Mouse (Mus musculus): ENCODE measurements at regions not wholly inside any gene's neighbourhood (a gene's known extent, or its start where the extent isn't known, plus 50 kb on each side); places are given as distances from the start of the nearest gene placed in this dataset.
"Not testable (repeated sequence)": the region's sequence is repeated elsewhere in the genome, so short reads cannot be mapped to it uniquely, and the experiment has no call there.

DNA sequence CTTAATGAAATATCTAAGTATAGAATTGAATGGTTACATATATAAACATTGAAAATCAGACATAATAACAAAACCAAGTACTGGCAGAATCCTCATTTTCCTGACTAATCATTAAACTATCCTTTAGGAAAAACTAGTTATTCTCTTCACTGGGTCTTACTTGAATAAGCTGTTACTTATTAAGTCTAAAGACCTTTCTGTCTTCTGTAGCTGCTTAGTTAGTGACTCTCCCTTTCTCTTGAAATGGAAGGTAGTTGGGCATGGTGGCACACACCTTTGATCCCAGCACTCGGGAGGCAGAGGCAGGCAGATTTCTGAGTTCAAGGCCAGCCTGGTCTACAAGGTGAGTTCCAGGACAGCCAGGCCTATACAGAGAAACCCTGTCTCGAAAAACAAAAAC is 135.9 kb upstream of the Abcb5 start:
- DNase-seq (ENCODE audit: low spot score in 2 of 2): not testable (repeated sequence)

DNA sequence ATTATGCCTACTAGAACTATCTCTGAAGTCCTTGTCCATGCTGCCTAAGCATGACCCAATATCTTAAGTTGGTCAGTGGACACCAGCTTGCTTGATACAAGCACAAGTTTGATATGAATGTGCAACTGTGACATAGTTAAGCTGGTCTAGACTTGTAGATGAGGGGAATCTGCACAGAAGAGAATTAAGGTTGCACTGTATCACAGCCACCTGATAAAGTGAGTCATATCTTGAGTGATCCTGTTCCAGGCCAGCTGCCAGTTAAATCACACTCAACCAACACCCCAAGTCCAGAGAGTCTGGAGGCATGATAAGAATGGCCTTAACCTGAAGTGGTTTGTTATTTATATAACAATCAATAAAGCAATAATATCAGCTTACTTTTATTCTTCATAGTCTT is 133.5 kb upstream of the Abcb5 start:
- no peak for DNase-seq (ENCODE audit: low spot score in 2 of 2)

DNA sequence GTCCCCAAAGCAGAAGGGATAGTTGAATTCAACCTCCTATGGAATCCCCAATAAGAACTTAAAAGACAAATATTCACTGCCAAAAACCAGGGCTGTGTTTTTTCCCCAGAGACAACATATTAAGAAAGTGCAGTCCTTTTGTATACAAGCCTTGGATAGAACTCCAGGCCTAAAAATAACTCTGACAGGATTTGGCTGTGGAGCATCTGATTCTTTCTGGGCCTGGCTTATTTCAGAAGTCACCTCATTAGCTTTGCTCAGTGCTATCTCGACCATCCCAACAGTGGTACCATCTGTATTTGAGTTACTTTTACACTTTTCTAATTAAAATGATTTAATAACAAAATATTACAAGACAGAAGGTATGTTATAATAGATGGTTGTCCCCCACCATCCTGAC is 131.6 kb upstream of the Abcb5 start:
- no peak for DNase-seq (ENCODE audit: low spot score in 2 of 2)

DNA sequence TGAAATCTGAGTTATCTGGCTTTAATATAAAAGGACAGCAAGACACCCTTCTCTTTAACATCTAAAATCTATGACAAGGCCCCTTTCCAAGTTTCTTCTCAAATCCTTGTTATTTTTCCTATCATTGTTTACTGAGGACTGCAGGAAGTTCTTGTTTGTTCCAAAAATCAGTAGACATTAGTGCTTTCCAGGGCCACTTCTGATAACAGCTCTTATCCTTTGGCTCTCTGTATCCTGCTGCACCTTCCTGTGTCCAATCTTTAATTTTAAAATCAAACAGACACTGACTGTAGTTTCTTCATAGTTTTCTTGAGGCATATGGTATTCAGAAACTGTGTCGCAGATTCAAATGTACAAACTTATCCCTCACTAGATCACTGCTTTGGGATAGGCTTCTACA is 128.1 kb upstream of the Abcb5 start:
- no peak for DNase-seq (ENCODE audit: low spot score in 2 of 2)

DNA sequence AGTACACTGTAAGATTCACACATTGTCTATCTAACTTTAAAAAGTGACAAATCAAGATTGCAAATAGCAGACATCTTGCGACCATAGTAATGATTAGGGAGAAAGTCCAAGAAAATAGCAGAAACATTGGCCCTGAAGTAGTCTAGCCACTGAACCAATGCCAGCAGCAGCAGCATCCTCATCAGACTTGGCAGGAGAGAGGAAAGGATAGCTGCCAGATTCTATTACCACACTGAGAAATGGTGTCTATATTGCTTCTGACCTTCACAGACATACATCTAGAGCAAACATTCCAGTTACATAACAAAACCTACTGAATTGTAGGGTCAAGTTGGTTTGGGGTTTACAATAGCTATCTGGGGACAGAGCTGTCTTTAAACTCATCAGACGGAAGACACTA is 127.2 kb upstream of the Abcb5 start:
- DNase-seq (ENCODE audit: low spot score in 2 of 2): no peak

DNA sequence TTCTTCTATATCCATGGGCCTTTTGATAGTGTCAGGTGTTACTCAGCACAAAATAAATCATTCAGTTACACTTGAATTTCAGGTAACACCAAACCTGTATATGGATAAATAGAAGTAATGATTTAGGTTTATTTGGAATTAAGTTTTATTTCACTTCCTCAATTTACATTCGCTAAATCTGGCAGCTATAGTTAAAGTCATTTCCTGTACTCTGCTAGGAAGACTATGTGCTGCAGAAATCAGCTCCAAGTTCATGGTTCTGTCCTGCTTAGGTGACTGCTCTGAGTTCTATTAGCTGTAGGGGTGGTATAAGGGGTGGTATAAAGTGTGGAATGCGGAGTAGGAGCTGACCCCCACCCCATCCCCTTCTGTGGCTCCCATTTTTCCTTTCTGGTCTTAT is 123.1 kb upstream of the Abcb5 start:
- DNase-seq (ENCODE audit: low spot score in 2 of 2): no peak

DNA sequence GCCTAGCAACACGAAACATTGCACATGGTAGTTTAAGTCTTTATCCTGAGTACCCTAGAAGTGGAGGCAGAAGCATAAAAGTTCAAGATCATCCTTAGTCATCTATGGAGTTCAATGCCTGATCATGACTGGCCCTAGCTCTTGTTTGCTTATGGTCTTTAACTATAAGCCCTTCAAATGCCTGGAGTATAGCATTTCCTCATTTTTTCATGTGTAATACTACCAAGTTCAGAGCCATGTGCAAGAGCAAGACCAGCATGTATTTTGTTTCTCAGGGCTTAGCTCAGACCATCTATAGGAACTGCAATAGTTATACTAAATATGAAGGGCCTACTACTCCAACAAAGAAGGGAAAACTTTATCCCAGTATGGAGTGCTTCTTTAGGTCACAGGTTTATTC is 122.4 kb upstream of the Abcb5 start:
- DNase-seq (ENCODE audit: low spot score in 2 of 2): no peak

DNA sequence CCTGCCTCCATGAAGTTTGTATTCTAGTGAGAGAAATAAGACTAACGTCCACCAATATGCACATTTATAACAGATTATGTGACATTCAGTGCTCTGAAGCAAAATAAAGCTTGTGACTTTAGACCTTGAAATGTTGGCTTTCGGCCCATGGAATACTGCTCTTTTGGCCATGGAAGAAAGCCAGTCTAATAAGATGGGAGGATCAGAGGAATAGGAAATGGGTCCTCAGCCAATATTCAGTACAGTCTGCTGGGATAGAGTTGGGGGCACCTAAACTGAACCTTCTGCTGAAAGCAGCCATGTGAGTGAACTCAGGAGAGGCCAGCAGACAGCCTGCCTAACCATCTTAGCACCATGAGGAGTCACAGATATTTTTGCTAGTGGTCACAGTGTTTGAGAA is 118.6 kb upstream of the Abcb5 start:
- no peak for DNase-seq (ENCODE audit: low spot score in 2 of 2)

DNA sequence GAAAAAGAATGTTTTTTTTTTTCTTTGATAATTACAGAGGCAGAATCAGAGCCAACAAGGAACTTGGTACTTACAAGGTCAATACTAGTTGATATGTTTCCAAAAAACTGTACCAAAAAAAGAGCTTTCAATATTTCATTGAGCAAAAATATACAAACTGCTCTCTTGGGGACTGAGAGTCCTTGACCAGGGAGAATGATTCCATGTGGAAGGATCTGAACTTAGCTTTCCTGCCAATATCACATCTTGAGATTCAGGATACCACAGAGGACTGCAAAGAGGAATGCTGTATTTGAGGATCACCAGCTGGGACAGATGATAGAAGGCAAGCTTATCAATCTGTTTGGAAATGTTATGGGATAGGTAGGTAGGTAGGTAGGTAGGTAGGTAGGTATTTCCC is 116.6 kb upstream of the Abcb5 start:
- no peak for DNase-seq (ENCODE audit: low spot score in 2 of 2)

DNA sequence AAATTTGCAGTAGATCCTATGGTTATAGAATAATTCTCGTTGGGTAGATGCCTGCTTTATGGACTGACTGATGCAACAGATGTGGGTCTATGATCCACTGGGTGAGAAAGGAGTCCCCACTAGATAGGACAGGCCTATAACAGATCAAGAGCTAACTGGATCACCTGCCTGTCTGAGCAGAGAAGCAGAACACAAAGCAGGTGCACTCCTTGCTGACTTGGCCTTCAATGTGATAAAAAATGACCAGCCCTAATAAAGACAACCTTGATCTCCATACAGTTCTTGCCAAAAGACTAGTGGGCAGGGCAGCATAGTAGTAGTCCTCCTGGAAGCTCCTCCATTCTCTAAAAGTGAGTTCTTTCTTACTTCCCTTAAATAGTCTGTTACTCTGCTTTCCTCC is 109.6 kb upstream of the Abcb5 start:
- DNase-seq (ENCODE audit: low spot score in 2 of 2): no peak

DNA sequence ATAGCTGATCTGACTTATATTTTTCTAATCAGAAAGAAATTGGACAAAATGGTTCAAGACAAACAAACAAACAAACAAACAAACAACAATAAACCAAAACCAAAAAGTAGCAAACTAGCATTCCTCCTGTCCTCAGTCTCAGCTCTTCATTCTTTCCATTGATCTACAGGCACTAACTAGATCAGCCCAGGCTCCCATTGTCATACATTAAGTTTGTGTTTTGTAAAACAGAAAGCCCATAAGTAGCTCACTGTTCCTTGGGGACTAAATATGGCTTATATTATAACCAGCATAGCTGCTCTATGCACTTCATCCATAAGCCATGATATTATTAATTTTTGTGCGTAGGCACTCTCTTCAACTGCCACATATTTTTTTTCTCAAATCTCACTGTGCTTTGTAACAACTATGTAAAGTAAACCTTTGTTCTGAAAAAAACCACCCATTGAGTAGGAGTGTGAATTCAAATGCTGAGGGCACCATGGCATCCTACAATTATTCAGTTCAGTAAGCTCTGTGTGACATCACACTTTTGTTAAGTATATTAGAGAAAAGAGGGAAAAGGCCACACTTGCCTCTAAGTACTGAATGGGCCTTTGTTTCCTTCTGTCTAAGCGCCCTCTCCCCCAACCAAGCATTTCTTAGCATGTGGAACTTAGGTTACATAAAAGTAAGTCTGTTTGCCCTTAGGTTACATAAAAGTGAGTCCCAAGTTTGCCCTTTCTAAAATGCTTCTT is 108.7 kb upstream of the Abcb5 start:
- DNase-seq (ENCODE audit: low spot score in 2 of 2): no peak

DNA sequence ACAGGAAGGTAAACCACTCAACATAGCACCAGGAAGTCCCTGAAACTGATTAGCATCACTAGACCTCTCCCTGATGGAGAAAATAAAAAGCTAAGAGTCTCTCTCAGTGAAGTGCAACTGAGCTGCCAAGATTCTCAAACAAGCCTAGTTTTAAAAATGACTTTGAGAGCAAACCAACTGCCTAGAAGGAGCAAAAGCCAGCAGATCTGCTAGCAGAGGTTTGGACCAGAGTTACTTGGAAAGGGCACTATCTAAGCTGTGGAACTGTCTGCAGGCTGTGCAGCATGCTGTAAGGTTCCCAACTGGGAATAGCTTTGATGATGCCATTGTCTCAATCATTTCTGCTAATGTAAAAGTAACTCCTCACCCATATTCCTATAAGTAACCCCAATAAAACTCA is 107.9 kb upstream of the Abcb5 start:
- DNase-seq (ENCODE audit: low spot score in 2 of 2): no peak

DNA sequence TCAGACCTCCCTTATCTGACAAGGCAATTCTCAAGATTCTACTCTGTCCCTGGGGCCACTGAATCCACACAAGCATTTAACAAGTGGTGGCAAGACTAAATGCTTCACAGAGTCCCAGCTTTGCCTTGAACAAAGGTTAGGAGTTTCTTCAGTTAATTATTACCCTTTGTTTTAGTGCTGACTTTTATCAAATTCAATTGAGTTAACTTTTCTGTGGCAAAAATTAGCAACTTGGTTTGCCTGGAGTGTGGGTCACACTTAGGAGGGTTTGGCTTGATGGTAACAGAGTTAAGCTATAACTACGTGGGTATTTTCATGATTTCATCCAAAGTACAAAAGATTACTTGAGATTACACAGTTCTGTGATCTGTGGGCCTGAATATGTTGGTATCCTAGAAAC is 104.7 kb upstream of the Abcb5 start:
- no peak for DNase-seq (ENCODE audit: low spot score in 2 of 2)

DNA sequence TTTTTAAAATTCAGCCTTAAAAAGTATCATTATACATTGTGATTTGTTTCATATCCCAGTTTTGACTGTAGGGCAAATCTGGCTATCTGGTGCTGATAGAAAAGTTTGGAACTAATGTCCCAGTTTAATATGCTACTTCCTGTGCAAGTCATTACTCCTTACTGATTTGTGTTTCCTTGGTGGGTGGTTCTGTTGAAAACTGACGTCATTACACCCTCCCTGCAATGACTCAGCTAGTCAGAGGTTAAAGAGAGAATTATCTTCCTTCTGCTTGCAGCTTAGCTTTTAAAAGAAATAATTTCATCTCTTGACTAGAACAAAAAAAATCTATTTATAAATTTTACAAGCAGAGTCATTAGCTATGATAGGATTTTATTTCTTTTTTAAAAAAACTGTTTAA is 104.2 kb upstream of the Abcb5 start:
- no peak for DNase-seq (ENCODE audit: low spot score in 2 of 2)

DNA sequence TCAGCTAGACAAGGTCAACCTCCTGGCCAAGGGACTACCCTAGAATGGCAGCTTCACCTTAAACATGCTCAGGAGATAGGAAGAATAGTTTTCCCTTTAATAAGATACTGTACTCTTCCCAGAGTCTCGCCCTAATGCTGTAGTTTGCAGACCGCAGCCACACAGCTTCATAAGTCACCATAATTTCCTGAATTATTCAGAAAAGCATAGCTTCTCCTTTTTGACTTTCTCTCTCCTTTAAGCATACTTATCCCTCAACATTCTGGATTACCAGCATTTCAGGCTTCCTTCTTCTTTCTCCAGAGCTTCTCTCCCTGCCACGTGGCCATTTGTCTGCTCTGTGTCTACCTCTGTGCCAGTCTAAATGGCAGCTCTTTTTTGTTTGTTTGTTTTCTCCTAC is 103.5 kb upstream of the Abcb5 start:
- DNase-seq (ENCODE audit: low spot score in 2 of 2): no peak

DNA sequence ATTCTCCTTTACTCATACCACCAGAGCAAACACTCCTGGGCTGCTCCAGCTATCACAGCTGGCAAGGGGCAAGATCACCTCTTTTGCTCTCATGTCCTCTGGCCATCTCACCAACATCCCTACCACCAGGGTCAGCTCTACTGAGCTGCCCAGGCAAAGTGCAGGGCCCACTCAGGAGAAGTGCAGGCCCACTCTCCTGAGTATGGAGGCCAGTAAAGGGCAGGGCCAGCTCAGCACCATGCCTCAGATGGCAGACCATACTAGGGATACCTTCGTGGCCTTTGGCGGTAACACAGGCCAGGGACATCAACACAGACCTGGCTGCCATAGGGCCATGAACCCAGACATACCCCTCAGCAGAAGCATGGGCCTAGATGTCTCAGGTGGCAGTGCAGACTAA is 101.9 kb upstream of the Abcb5 start:
- no peak for DNase-seq (ENCODE audit: low spot score in 2 of 2)

DNA sequence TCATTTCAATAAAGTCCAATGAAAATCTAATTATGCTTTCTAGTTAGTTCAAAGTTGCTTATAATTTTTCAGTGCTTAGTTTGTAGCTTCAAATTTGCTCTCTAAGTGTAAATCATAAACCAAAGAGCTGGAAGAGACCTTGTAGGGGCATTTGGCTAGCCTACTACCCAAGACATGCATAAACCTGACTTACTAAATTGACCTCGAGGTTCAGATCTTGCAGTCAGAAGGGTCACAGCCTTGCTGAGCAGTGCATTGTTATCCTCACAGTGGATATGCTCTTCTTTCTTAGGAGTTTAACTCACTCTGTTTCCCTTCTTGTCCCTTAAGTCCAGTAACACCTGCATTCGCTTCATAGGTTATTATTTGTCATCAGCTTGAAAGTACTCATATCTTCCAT is 96.7 kb upstream of the Abcb5 start:
- no peak for DNase-seq (ENCODE audit: low spot score in 2 of 2)

DNA sequence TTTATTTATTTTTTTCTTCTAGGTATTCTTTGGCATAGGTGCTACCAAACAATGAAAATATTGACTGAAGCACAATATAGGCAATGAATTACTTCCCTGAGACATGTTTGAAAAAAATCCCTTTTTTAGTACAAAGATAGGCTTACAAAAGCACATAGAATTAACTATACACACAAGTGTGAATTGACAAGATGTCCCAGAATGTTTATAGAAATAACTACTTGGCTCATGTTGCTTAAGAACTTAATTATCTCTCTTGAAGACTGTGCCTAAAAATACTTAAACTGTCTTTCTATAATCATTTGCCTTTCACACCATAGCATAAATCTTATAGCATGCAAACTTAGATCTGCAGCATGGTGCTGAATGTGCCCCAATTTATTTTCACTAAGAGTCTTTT is 96.3 kb upstream of the Abcb5 start:
- DNase-seq (ENCODE audit: low spot score in 2 of 2): no peak

DNA sequence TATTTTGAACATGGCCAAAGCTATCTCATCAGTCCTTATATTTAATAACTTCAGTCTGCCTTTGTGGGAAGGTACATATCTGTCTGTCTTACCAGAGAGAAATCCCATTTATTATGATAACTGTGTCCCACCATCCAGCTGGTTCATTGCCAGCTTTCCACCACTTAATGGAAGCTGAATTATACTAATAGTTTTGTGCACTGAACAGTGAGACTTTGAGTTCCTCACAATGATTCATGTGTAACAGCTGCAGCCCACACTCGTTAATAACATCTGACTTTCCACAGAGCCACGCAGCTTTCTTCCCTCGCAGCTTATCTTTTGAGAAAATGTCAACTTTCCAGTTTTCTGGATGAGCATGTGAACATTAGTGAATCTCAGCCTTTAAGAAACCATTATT is 88.3 kb upstream of the Abcb5 start:
- DNase-seq (ENCODE audit: low spot score in 2 of 2): no peak

DNA sequence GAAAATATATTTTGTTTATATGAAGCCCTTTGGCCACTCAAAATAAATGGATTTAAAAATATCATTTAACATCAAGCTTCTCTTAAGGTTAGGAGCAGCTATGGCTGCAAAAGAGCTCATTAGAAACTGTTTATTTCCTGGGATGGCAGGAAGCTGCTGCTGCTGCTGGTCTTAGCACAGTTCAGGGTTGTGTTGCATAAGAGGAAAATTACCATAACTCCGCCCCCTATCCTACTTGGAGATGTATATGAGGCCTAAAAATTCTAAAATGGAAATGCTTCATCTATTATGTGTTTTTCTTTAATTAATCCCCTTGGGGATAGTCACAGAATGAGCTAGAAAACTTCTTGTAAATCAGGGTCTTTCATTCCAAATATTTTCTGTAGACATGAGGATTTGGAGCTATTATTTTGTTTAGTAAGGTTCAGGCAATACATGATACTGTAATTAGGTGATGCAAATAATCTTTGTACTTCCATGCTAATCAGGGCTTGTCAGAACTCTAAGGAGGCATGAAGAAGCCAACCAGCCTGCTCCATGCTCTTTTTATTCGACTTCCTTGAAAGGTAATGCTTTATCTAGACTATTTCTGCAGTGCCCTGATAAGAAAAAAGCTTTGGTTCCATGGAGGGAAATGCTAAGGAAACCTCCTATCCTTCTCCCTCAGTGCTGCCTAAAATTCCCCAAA is 85.6 kb upstream of the Abcb5 start:
- no peak for DNase-seq (ENCODE audit: low spot score in 2 of 2)

DNA sequence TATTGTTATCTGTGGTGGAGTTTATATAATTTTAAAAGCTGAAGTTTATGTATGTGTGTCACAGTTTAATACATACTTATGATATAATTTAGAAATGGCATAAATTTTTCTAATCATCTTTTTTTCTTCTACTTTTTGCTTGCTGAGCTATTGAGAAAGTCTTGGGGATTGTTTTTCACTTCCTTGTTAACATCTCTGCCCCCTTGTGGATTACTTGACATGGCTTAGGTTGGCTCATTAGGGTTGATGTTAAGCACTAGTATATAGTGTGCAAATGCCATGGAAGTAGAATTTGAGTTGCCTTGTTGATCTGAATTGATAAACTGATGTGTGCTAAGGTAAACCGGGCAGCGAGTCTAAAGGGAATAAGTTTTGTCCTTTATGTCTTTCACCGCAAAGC is 72.1 kb upstream of the Abcb5 start:
- no peak for DNase-seq (ENCODE audit: low spot score in 2 of 2)

DNA sequence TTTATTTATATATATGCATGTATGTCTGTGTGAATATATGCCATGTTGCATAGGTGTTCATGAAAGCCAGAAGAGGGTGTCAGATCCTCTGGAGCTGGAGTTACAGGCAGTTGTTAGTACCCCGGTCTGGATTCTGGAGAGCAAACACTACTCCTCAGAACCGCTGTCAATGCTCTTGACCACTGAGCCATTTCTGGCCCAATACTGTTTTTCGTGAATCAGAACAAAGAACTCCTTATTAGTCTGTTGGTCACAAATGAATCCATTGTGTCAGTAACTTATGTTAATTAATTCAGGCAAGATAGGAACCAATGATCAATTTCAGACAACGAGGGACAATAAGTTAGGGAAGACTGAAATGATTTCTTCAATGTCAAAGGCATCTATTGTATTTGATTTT is 68.6 kb upstream of the Abcb5 start:
- DNase-seq (ENCODE audit: low spot score in 2 of 2): no peak

DNA sequence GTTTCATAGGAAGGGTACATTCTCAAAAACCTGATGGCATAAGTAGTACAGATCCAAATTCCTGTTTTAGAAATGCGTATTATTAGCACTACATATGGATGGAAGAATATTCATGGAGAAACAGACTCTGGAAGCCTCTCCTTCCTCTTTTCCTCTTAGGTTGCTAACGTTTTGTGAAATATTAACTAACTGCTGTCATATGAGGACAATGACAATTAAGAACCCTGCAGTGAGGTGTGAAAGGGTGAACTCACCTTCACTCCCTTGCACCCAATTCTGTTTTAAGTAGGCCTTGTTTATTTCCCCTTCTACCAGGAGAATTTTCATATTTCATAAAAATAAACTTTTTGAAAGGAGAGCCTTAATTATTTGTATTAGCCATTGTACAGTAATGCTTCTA is 62.5 kb upstream of the Abcb5 start:
- DNase-seq (ENCODE audit: low spot score in 2 of 2): no peak
